16 mouse cellular contexts compared by ENCODE assay signal in the genomic region with DNA sequence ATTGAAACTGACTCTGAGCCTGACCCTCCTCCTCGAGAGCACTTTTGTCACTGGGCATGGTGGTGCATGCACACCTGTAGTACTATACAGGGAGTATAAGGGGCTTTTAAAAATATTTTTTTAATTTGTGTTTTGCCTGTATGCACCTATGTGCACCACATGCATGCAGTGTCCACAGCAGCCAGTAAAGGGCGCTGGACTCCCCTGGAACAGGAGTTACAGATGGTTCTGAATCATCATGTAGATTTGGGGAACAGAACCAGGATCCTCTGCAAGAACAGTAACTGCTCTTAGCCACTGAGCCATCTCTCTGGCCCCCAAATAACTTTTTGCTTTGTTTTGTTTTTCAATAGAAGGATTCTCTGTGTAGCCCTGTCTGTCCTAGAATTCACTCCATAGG. TPM values are rescaled to one million over a fixed set of nuclear protein-coding genes. Genes with fewer than 3 reads are reported as not detected.
DNase-seq lines count a peak whose midpoint lies in the region; ATAC-seq and TF ChIP-seq lines count a peak whose summit lies in the region.
"Had no signal": no experiment of that assay in that cellular context is flagged by ENCODE, and none has a peak within 500 bp of the region (broad histone marks: within the 10 kb centered on the region; RNA-seq: fewer than 3 reads in every experiment).

No protein-coding gene starts in this region.

- no peak overlapping the region for H3K27ac ChIP-seq in heart, adult 2 months
- H3K27ac ChIP-seq in liver, adult 2 months (replicated peaks; ENCODE audit: insufficient read depth, low read depth, low read length) = no peak overlapping the region
- H3K27ac ChIP-seq in liver, embryonic 12.5 days = no peak overlapping the region
- no peak overlapping the region for H3K27ac ChIP-seq in MEL (ENCODE audit: control insufficient read depth, low read depth, low read length)
- no peak overlapping the region for H3K27ac ChIP-seq in forebrain, postnatal 0 days (ENCODE audit: low read depth, low read length)
- H3K27ac ChIP-seq: heart, embryonic 10.5 days had no signal

- H3K79me2 ChIP-seq in heart, adult 2 months (replicated peaks; ENCODE audit: control insufficient read depth, insufficient read depth, low read length) = no peaks in the 10 kb centered on the region
- no peaks in the 10 kb centered on the region for H3K79me2 ChIP-seq in liver, adult 2 months (ENCODE audit: control insufficient read depth, insufficient read depth, low read length)
- H3K79me2 ChIP-seq in MEL (ENCODE audit: control insufficient read depth, insufficient read depth, low read length, poor library complexity) = peaks cover 7% of the 10 kb centered on the region

- TF ChIP-seq CTCF in heart, adult 2 months (IDR thresholded peaks at IDR 0.05) = peak; percentile 28; the same call in 1 of the 2 replicates
- TF ChIP-seq CTCF in liver, adult 2 months (IDR thresholded peaks at IDR 0.05; ENCODE audit: low read depth, low read length) = peak; percentile 20; the same call in 1 of the 2 replicates
- TF ChIP-seq CTCF in MEL (IDR thresholded peaks at IDR 0.05 in 2 of 3, conservative IDR thresholded peaks at IDR 0.05 in 1 of 3; ENCODE audit: control insufficient read depth in 1 of 3, insufficient read depth in 1 of 3, low read depth in 2 of 3, low read length in 3 of 3, poor library complexity in 1 of 3, severe bottlenecking in 1 of 3) = peak; percentile 53 to 68 (median 61)
- no peak for TF ChIP-seq CTCF in forebrain, postnatal 0 days (IDR thresholded peaks at IDR 0.05; ENCODE audit: low read depth)

- intact Hi-C loops in heart, adult 2 months (cut with DNase I) = loop anchor here (2.0 kb wide), 1 partner anchor 69 kb away; no protein-coding TSS in a partner anchor
- intact Hi-C loops in heart, postnatal 10 days (cut with DNase I) = no loop called here

- no peak overlapping the region for H3K4me3 ChIP-seq in heart, adult 2 months
- no peak overlapping the region for H3K4me3 ChIP-seq in liver, adult 2 months (ENCODE audit: insufficient read depth, low read depth, low read length)
- H3K4me3 ChIP-seq in liver, embryonic 12.5 days = no peak overlapping the region
- no peak overlapping the region for H3K4me3 ChIP-seq in MEL (ENCODE audit: control insufficient read depth in 1 of 2, insufficient read depth in 1 of 2, low read depth in 2 of 2, low read length in 2 of 2)
- H3K4me3 ChIP-seq in forebrain, postnatal 0 days (ENCODE audit: low read depth, low read length) = no peak overlapping the region
- H3K4me3 ChIP-seq: heart, embryonic 10.5 days had no signal

- H3K9ac ChIP-seq in heart, adult 2 months (ENCODE audit: low read depth, low read length) = no peak overlapping the region
- no peak overlapping the region for H3K9ac ChIP-seq in liver, adult 2 months (ENCODE audit: low read depth, low read length)
- H3K9ac ChIP-seq in liver, embryonic 12.5 days = no peak overlapping the region
- no peak overlapping the region for H3K9ac ChIP-seq in MEL (ENCODE audit: control insufficient read depth, low read depth, low read length, poor library complexity, severe bottlenecking)
- no peak overlapping the region for H3K9ac ChIP-seq in forebrain, postnatal 0 days

- no peaks in the 10 kb centered on the region for H3K36me3 ChIP-seq in heart, adult 2 months (ENCODE audit: control insufficient read depth, insufficient read depth, low read length)
- H3K36me3 ChIP-seq in liver, adult 2 months (ENCODE audit: control insufficient read depth, insufficient read depth, low read length) = no peaks in the 10 kb centered on the region
- peaks cover 15% of the 10 kb centered on the region for H3K36me3 ChIP-seq in liver, embryonic 12.5 days
- peaks cover 2 to 4% of the 10 kb centered on the region in 2 experiments; a peak in 3 of 4 replicates for H3K36me3 ChIP-seq in MEL (ENCODE audit: control insufficient read depth in 1 of 2, insufficient read depth in 2 of 2, low read length in 2 of 2)
- no peaks in the 10 kb centered on the region for H3K36me3 ChIP-seq in forebrain, postnatal 0 days (ENCODE audit: insufficient read depth)

- peaks cover 2% of the 10 kb centered on the region; the same call in 1 of the 2 replicates for H3K27me3 ChIP-seq in heart, adult 2 months (ENCODE audit: control insufficient read depth, insufficient read depth, low read length)
- H3K27me3 ChIP-seq in liver, adult 2 months (ENCODE audit: control insufficient read depth, insufficient read depth, low read length) = peaks cover 5% of the 10 kb centered on the region
- peaks cover 40% of the 10 kb centered on the region for H3K27me3 ChIP-seq in liver, embryonic 12.5 days (replicated peaks)
- peaks cover 4 to 7% of the 10 kb centered on the region in 2 experiments; a peak in 2 of 4 replicates for H3K27me3 ChIP-seq in MEL (ENCODE audit: control insufficient read depth in 1 of 2, insufficient read depth in 2 of 2, low read length in 2 of 2)
- peaks cover 12% of the 10 kb centered on the region for H3K27me3 ChIP-seq in forebrain, postnatal 0 days (ENCODE audit: insufficient read depth, low read length)
- H3K27me3 ChIP-seq: Patski had no signal

- no peak for ATAC-seq in liver, embryonic 12.5 days
- no peak for ATAC-seq in megakaryocyte-erythroid progenitor cell, adult 5-6 weeks (replicated peaks; ENCODE audit: low FRiP score, low TSS enrichment, poor library complexity, severe bottlenecking)
- no peak for ATAC-seq in forebrain, postnatal 0 days
- ATAC-seq: inflammation-experienced regulatory T-cells, adult 6 months; Patski had no signal

- 57% methylated on average over 2 of the region's 2 CpGs for WGBS in heart, adult 2 months
- 75% methylated on average over 2 of the region's 2 CpGs for WGBS in liver, adult 2 months
- WGBS in liver, embryonic 12.5 days (ENCODE audit: insufficient replicate concordance) = 49% methylated on average over 2 of the region's 2 CpGs
- WGBS in forebrain, postnatal 0 days = 65% methylated on average over 2 of the region's 2 CpGs

- H3K9me3 ChIP-seq in liver, embryonic 12.5 days (replicated peaks) = no peaks in the 10 kb centered on the region
- no peaks in the 10 kb centered on the region for H3K9me3 ChIP-seq in MEL (replicated peaks; ENCODE audit: insufficient read depth, low read length)
- no peaks in the 10 kb centered on the region for H3K9me3 ChIP-seq in forebrain, postnatal 0 days (ENCODE audit: low read length)
- H3K9me3 ChIP-seq: heart, embryonic 10.5 days had no signal

- H3K4me2 ChIP-seq in liver, embryonic 12.5 days = no peak overlapping the region
- H3K4me2 ChIP-seq in forebrain, postnatal 0 days (ENCODE audit: low read depth) = no peak overlapping the region

- TF ChIP-seq POLR2A in heart, adult 2 months (IDR thresholded peaks at IDR 0.05; ENCODE audit: insufficient read depth, low read depth, low read length) = no peak
- no peak for TF ChIP-seq POLR2A in liver, adult 2 months (IDR thresholded peaks at IDR 0.05; ENCODE audit: extremely low read depth, insufficient read depth, low read length)
- TF ChIP-seq POLR2A in MEL (IDR thresholded peaks at IDR 0.05; ENCODE audit: control insufficient read depth in 1 of 2, insufficient read depth in 1 of 2, low read depth in 1 of 2, low read length in 2 of 2, poor library complexity in 1 of 2) = no peak

- peak; percentile 53 for TF ChIP-seq RAD21 in MEL (IDR thresholded peaks at IDR 0.05; ENCODE audit: low read depth, low read length)

- no peak for TF ChIP-seq EP300 in heart, adult 2 months (IDR thresholded peaks at IDR 0.05; ENCODE audit: insufficient read depth, low read depth, low read length)
- TF ChIP-seq EP300 in MEL (IDR thresholded peaks at IDR 0.05; ENCODE audit: low read depth in 1 of 2, low read length in 2 of 2) = no peak

- no peak for DNase-seq in heart, adult 2 months
- no peak for DNase-seq in heart, postnatal 10 days
- DNase-seq in liver, adult 2 months (ENCODE audit: extremely low read depth, low read depth, low spot score) = no peak
- DNase-seq in 3T3-L1 (ENCODE audit: low read depth, low spot score) (peak; percentile 51), MEL (ENCODE audit: low read depth, low spot score) (peak; percentile 52)
- DNase-seq in forebrain, postnatal 0 days = no peak
- DNase-seq: cerebellum, adult 11 months; gastrocnemius, postnatal 25 days; heart, postnatal 4 days; midbrain, embryonic 14.5 days had no signal

- H3K4me1 ChIP-seq in heart, adult 2 months (ENCODE audit: control insufficient read depth, insufficient read depth, low read length) = peaks cover 6% of the 10 kb centered on the region
- H3K4me1 ChIP-seq in liver, adult 2 months (ENCODE audit: control insufficient read depth, insufficient read depth, low read length) = peaks cover 7% of the 10 kb centered on the region; the same call in 1 of the 2 replicates
- H3K4me1 ChIP-seq in liver, embryonic 12.5 days = peaks cover 40% of the 10 kb centered on the region
- peaks cover 2 to 9% of the 10 kb centered on the region in 2 experiments; a peak in 3 of 4 replicates for H3K4me1 ChIP-seq in MEL (ENCODE audit: control insufficient read depth in 1 of 2, insufficient read depth in 2 of 2, low read length in 2 of 2)
- H3K4me1 ChIP-seq in forebrain, postnatal 0 days (ENCODE audit: insufficient read depth) = peaks cover 4% of the 10 kb centered on the region; the same call in 1 of the 2 replicates

RNA-seq across cellular contexts. Expression of a gene that starts 1.6 kb away (rescaled TPM):
- total RNA-seq in heart, adult 2 months (2021) = 10 to 100 TPM; 10.8 to 13.2 TPM
- polyA plus RNA-seq in heart, adult 2 months (2012; rRNA removed) = 22.1 and 26.2 TPM in 2 replicates
- total RNA-seq in heart, postnatal 10 days (2021) = 10 to 100 TPM; 16.2 to 16.4 TPM
- 4.0 and 8.3 TPM in 2 replicates for total RNA-seq in liver, adult 2 months (2014; rRNA removed)
- polyA plus RNA-seq in liver, adult 2 months (2012; rRNA removed) = 18.9 and 24.0 TPM in 2 replicates
- 69.7 and 74.7 TPM in 2 replicates for polyA plus RNA-seq in liver, embryonic 12.5 days (2016; fragmentation: Nextera tagmentation; extraction: Ambion mirVana)
- total RNA-seq in MEL (2012; rRNA removed) = 48.7 and 61.5 TPM in 2 replicates
- polyA plus RNA-seq in MEL (2012; ENCODE audit: insufficient read depth in 1 of 2, insufficient read length in 2 of 2, low read depth in 1 of 2, low replicate concordance in 2 of 2, missing spikeins in 1 of 2) = 100 to 1,000 TPM in 1 of 2 experiments, not detected in 1; 205 TPM
- 145 and 165 TPM in 2 replicates for total RNA-seq in megakaryocyte-erythroid progenitor cell, adult 5-6 weeks (2014; fragmentation: Nextera tagmentation)
- 179 and 207 TPM in 2 replicates for total RNA-seq in megakaryocyte-erythroid progenitor cell, adult 5-6 weeks (2017)
- total RNA-seq in forebrain, postnatal 0 days (2014; rRNA removed) = 25.5 and 27.9 TPM in 2 replicates
- 31.6 and 33.4 TPM in 2 replicates for polyA plus RNA-seq in forebrain, postnatal 0 days (2015; fragmentation: Nextera tagmentation; extraction: Ambion mirVana)

RNA-seq across cellular contexts. Expression of a gene that starts 14.8 kb away (rescaled TPM):
- total RNA-seq in heart, adult 2 months (2021) = not detected
- 0.06 TPM in 1 of 2 replicates, not detected in the other for polyA plus RNA-seq in heart, adult 2 months (2012; rRNA removed)
- total RNA-seq in heart, postnatal 10 days (2021) = not detected
- not detected in 2 replicates for total RNA-seq in liver, adult 2 months (2014; rRNA removed)
- polyA plus RNA-seq in liver, adult 2 months (2012; rRNA removed) = not detected in 2 replicates
- 0.37 and 0.63 TPM in 2 replicates for polyA plus RNA-seq in liver, embryonic 12.5 days (2016; fragmentation: Nextera tagmentation; extraction: Ambion mirVana)
- not detected in 2 replicates for total RNA-seq in MEL (2012; rRNA removed)
- polyA plus RNA-seq in MEL (2012; ENCODE audit: insufficient read depth in 1 of 2, insufficient read length in 2 of 2, low read depth in 1 of 2, low replicate concordance in 2 of 2, missing spikeins in 1 of 2) = not detected
- total RNA-seq in megakaryocyte-erythroid progenitor cell, adult 5-6 weeks (2014; fragmentation: Nextera tagmentation) = not detected in 2 replicates
- total RNA-seq in megakaryocyte-erythroid progenitor cell, adult 5-6 weeks (2017) = not detected in 2 replicates
- 0.92 and 2.1 TPM in 2 replicates for total RNA-seq in forebrain, postnatal 0 days (2014; rRNA removed)
- 0.30 and 0.35 TPM in 2 replicates for polyA plus RNA-seq in forebrain, postnatal 0 days (2015; fragmentation: Nextera tagmentation; extraction: Ambion mirVana)
- total RNA-seq: gastrocnemius, postnatal 25 days; heart, postnatal 4 days had no signal
- polyA plus RNA-seq: inflammation-experienced regulatory T-cells, adult 6 months; large intestine, adult 2 months; Patski had no signal

RNA-seq across cellular contexts. Expression of a gene that starts 20.7 kb away (rescaled TPM):
- 10 to 100 TPM; 19.0 to 24.1 TPM for total RNA-seq in heart, adult 2 months (2021)
- 27.8 and 36.7 TPM in 2 replicates for polyA plus RNA-seq in heart, adult 2 months (2012; rRNA removed)
- 10 to 100 TPM; 28.3 to 31.5 TPM for total RNA-seq in heart, postnatal 10 days (2021)
- total RNA-seq in liver, adult 2 months (2014; rRNA removed) = 25.5 and 27.6 TPM in 2 replicates
- 32.0 and 32.3 TPM in 2 replicates for polyA plus RNA-seq in liver, adult 2 months (2012; rRNA removed)
- polyA plus RNA-seq in liver, embryonic 12.5 days (2016; fragmentation: Nextera tagmentation; extraction: Ambion mirVana) = 62.0 and 66.8 TPM in 2 replicates
- total RNA-seq in MEL (2012; rRNA removed) = 126 and 140 TPM in 2 replicates
- polyA plus RNA-seq in MEL (2012; ENCODE audit: insufficient read depth in 1 of 2, insufficient read length in 2 of 2, low read depth in 1 of 2, low replicate concordance in 2 of 2, missing spikeins in 1 of 2) = 100 to 1,000 TPM; 135 to 292 TPM
- total RNA-seq in megakaryocyte-erythroid progenitor cell, adult 5-6 weeks (2014; fragmentation: Nextera tagmentation) = 85.2 and 86.5 TPM in 2 replicates
- total RNA-seq in megakaryocyte-erythroid progenitor cell, adult 5-6 weeks (2017) = 60.8 and 73.8 TPM in 2 replicates
- 46.4 and 54.2 TPM in 2 replicates for total RNA-seq in forebrain, postnatal 0 days (2014; rRNA removed)
- 80.2 and 85.7 TPM in 2 replicates for polyA plus RNA-seq in forebrain, postnatal 0 days (2015; fragmentation: Nextera tagmentation; extraction: Ambion mirVana)

RNA-seq across cellular contexts. Expression of a gene that starts 26.3 kb away (rescaled TPM):
- total RNA-seq in heart, adult 2 months (2021) = 100 to 1,000 TPM; 287 to 351 TPM
- 82.0 and 160 TPM in 2 replicates for polyA plus RNA-seq in heart, adult 2 months (2012; rRNA removed)
- total RNA-seq in heart, postnatal 10 days (2021) = 100 to 1,000 TPM; 336 to 346 TPM
- 137 and 195 TPM in 2 replicates for total RNA-seq in liver, adult 2 months (2014; rRNA removed)
- 44.6 and 45.2 TPM in 2 replicates for polyA plus RNA-seq in liver, adult 2 months (2012; rRNA removed)
- 150 and 168 TPM in 2 replicates for polyA plus RNA-seq in liver, embryonic 12.5 days (2016; fragmentation: Nextera tagmentation; extraction: Ambion mirVana)
- 290 and 302 TPM in 2 replicates for total RNA-seq in MEL (2012; rRNA removed)
- 1,000 to 10,000 TPM in 1 of 2 experiments, 100 to 1,000 TPM in 1; 465 to 7,439 TPM for polyA plus RNA-seq in MEL (2012; ENCODE audit: insufficient read depth in 1 of 2, insufficient read length in 2 of 2, low read depth in 1 of 2, low replicate concordance in 2 of 2, missing spikeins in 1 of 2)
- total RNA-seq in megakaryocyte-erythroid progenitor cell, adult 5-6 weeks (2014; fragmentation: Nextera tagmentation) = 210 and 293 TPM in 2 replicates
- total RNA-seq in megakaryocyte-erythroid progenitor cell, adult 5-6 weeks (2017) = 214 and 318 TPM in 2 replicates
- total RNA-seq in forebrain, postnatal 0 days (2014; rRNA removed) = 177 and 262 TPM in 2 replicates
- 518 and 621 TPM in 2 replicates for polyA plus RNA-seq in forebrain, postnatal 0 days (2015; fragmentation: Nextera tagmentation; extraction: Ambion mirVana)

RNA-seq across cellular contexts. Expression of a gene that starts 53.8 kb away (rescaled TPM):
- 10 to 100 TPM; 36.5 to 41.5 TPM for total RNA-seq in heart, adult 2 months (2021)
- 9.6 and 17.3 TPM in 2 replicates for polyA plus RNA-seq in heart, adult 2 months (2012; rRNA removed)
- 10 to 100 TPM; 57.7 to 68.4 TPM for total RNA-seq in heart, postnatal 10 days (2021)
- total RNA-seq in liver, adult 2 months (2014; rRNA removed) = 16.7 and 18.2 TPM in 2 replicates
- 7.3 and 7.6 TPM in 2 replicates for polyA plus RNA-seq in liver, adult 2 months (2012; rRNA removed)
- polyA plus RNA-seq in liver, embryonic 12.5 days (2016; fragmentation: Nextera tagmentation; extraction: Ambion mirVana) = 5.1 and 5.6 TPM in 2 replicates
- total RNA-seq in MEL (2012; rRNA removed) = 16.3 and 22.0 TPM in 2 replicates
- 10 to 100 TPM; 47.2 to 92.3 TPM for polyA plus RNA-seq in MEL (2012; ENCODE audit: insufficient read depth in 1 of 2, insufficient read length in 2 of 2, low read depth in 1 of 2, low replicate concordance in 2 of 2, missing spikeins in 1 of 2)
- total RNA-seq in megakaryocyte-erythroid progenitor cell, adult 5-6 weeks (2014; fragmentation: Nextera tagmentation) = 68.0 and 80.3 TPM in 2 replicates
- total RNA-seq in megakaryocyte-erythroid progenitor cell, adult 5-6 weeks (2017) = 45.0 and 62.2 TPM in 2 replicates
- 16.4 and 22.5 TPM in 2 replicates for total RNA-seq in forebrain, postnatal 0 days (2014; rRNA removed)
- polyA plus RNA-seq in forebrain, postnatal 0 days (2015; fragmentation: Nextera tagmentation; extraction: Ambion mirVana) = 2.0 and 2.6 TPM in 2 replicates

Comparison
In these comparisons a context has a peak if more than half of its experiments do, and no peak if none do; other contexts are left out.
1. DNase-seq: peak in 3T3-L1 (single experiment) and MEL (single experiment); none in heart, adult 2 months (0 of 2), heart, postnatal 10 days (0 of 2), liver, adult 2 months (single experiment) and forebrain, postnatal 0 days (single experiment).